Mouse (Mus musculus) heart, postnatal 0 days (tissue): ENCODE data around the gene Thsd7b. TPM values are rescaled to one million over a fixed set of nuclear protein-coding genes. Genes with fewer than 3 reads are reported as not detected.

Experiments
- ATAC-seq: fragments of 200-750 bp; cut with Nextera tagmentation; 2 replicates; pipeline ENCODE4 v1.8.0; 2017; ENCODE audit warnings: low read depth, moderate number of reproducible peaks, moderate library complexity; ENCODE audit not compliant: insufficient read depth
- DNase-seq: peaks from one replicate; pipeline ENCODE4 v3.0.0-alpha.2; 2016; ENCODE audit warnings: low spot score
- H3K27ac ChIP-seq: fragments of 300-500 bp; sonication (generic); 2 replicates; pipeline ENCODE4 v1.5.1; 2014; ENCODE audit warnings: low read depth, mild to moderate bottlenecking
- H3K27me3 ChIP-seq: fragments of 300-500 bp; sonication (generic); 2 replicates; pipeline ENCODE4 v1.6.1; 2014; ENCODE audit warnings: low read length, mixed read lengths; ENCODE audit not compliant: control insufficient read depth, insufficient read depth
- H3K36me3 ChIP-seq: fragments of 300-500 bp; sonication (generic); replicated peaks from 2 replicates; pipeline ENCODE4 v1.6.1; 2014; ENCODE audit warnings: low read length, mixed read lengths; ENCODE audit not compliant: control insufficient read depth, insufficient read depth
- H3K4me1 ChIP-seq: fragments of 300-500 bp; sonication (generic); 2 replicates; pipeline ENCODE4 v1.6.1; 2014; ENCODE audit warnings: antibody characterized with exemption; ENCODE audit not compliant: control insufficient read depth, insufficient read depth
- H3K4me2 ChIP-seq: fragments of 300-500 bp; sonication (generic); 2 replicates; pipeline ENCODE4 v1.6.1; 2014; ENCODE audit warnings: low read depth, mild to moderate bottlenecking, low read length, moderate library complexity
- H3K4me3 ChIP-seq: fragments of 300-500 bp; sonication (generic); 2 replicates; pipeline ENCODE4 v1.5.1; 2014; ENCODE audit warnings: low read depth, low read length
- H3K9ac ChIP-seq: fragments of 300-500 bp; sonication (generic); replicated peaks from 2 replicates; pipeline ENCODE4 v1.6.1; 2014; ENCODE audit warnings: low read depth, low read length, mixed read lengths
- H3K9me3 ChIP-seq: fragments of 300-500 bp; sonication (generic); replicated peaks from 2 replicates; pipeline ENCODE4 v1.6.1; 2016; ENCODE audit warnings: low read length; ENCODE audit not compliant: control insufficient read depth
- CTCF ChIP-seq: IDR thresholded peaks from 2 replicates; pipeline ENCODE4 v1.5.1; 2016; ENCODE audit warnings: antibody characterized with exemption, control low read depth, low read depth
- EP300 ChIP-seq: IDR thresholded peaks from 2 replicates; pipeline ENCODE4 v1.6.1; 2016; ENCODE audit warnings: antibody characterized with exemption, low read depth
- WGBS: fragments of 180-500 bp; shearing (Covaris S2); extraction: QIAGEN DNeasy Blood & Tissue Kit; methylation state at CpG from one replicate; pipeline ENCODE4 v1.1.7; 2014; 5-methylcytosine and 5-hydroxymethylcytosine counted together
- polyA plus RNA-seq: library from polyadenylated mRNA; unstranded; fragments of >200 nt; fragmentation: Nextera tagmentation; extraction: Ambion mirVana; gene quantifications from 2 replicates; pipeline ENCODE4 v1.2.1, GENCODE M21; 2015
- total RNA-seq: library from RNA; depleted of rRNA; stranded (reverse); fragments of >200 nt; gene quantifications from 2 replicates; pipeline ENCODE4 v1.2.3, GENCODE M21; 2014; ENCODE audit warnings: low replicate concordance

Gene Thsd7b
- total and polyA plus RNA-seq, 2 experiments from 2014 or later, result 0.57 to 1.2 TPM

GRCm38 (mm10) chr1:130262046-130262445 lies 988.9 kb downstream of the Thsd7b start:
- Histone ChIP-seq H3K4me1 (no peaks in the 10 kb centered on the region), H3K27me3 (no peaks in the 10 kb centered on the region), H3K4me3 (no peak overlapping the region), H3K9me3 (no peaks in the 10 kb centered on the region), H3K27ac (no peak overlapping the region), H3K9ac (no peak overlapping the region), H3K36me3 (no peaks in the 10 kb centered on the region), H3K4me2 (no peak overlapping the region)
- no peak for DNase-seq
- WGBS, result 66% methylated on average over 6 of the region's 6 CpGs
- ATAC-seq, result no peak
- TF ChIP-seq EP300 (no peak), CTCF (no peak)
